Mouse (Mus musculus) G1E (cell line): ENCODE data around the gene Ptpn3. TPM values are rescaled to one million over a fixed set of nuclear protein-coding genes. Genes with fewer than 3 reads are reported as not detected.

Source experiments
- ATAC-seq: 2 replicates; pipeline ENCODE4 v1.8.0; 2016; ENCODE audit warnings: mild to moderate bottlenecking; ENCODE audit not compliant: insufficient number of reproducible peaks, poor library complexity, low FRiP score, severe bottlenecking; ENCODE audit errors: extremely low read depth
- DNase-seq: peaks from one replicate; pipeline ENCODE4 v3.0.0; 2012; ENCODE audit warnings: low spot score
- H3K27me3 ChIP-seq: 2 replicates; pipeline ENCODE4 v1.6.1; 2012; ENCODE audit warnings: mild to moderate bottlenecking, low read length, inconsistent platforms; ENCODE audit not compliant: insufficient read depth
- H3K36me3 ChIP-seq: replicated peaks from 2 replicates; pipeline ENCODE3; 2012; ENCODE audit warnings: mild to moderate bottlenecking, inconsistent platforms
- H3K4me1 ChIP-seq: 2 replicates; pipeline ENCODE4 v1.6.1; 2012; ENCODE audit warnings: low read depth, low read length, inconsistent platforms, mixed read lengths; ENCODE audit not compliant: insufficient read depth
- H3K4me3 ChIP-seq: 2 replicates; pipeline ENCODE4 v1.5.1; 2012; ENCODE audit warnings: low read depth, mild to moderate bottlenecking, inconsistent platforms, low read length, moderate library complexity, mixed read lengths
- H3K9me3 ChIP-seq: replicated peaks from 2 replicates; pipeline ENCODE4 v1.6.1; 2012; ENCODE audit warnings: inconsistent platforms
- CTCF ChIP-seq: IDR thresholded peaks from 2 replicates; pipeline ENCODE4 v1.5.1; 2012; ENCODE audit warnings: low read depth, low read length, inconsistent platforms, mixed read lengths
- GATA1 ChIP-seq: IDR thresholded peaks from 2 replicates; pipeline ENCODE4 v1.6.1; 2012; ENCODE audit warnings: borderline replicate concordance, low read length, inconsistent platforms, mixed read lengths
- GATA2 ChIP-seq: IDR thresholded peaks from 2 replicates; pipeline ENCODE4 v1.6.1; 2012; ENCODE audit warnings: low read depth, low read length, inconsistent platforms, borderline replicate concordance
- POLR2AphosphoS5 ChIP-seq: IDR thresholded peaks from 2 replicates; pipeline ENCODE4 v1.6.1; 2012; ENCODE audit warnings: low read depth, low read length, inconsistent platforms; ENCODE audit not compliant: insufficient replicate concordance
- TAL1 ChIP-seq: conservative IDR thresholded peaks from 2 replicates; pipeline ENCODE4 v1.6.1; 2012; ENCODE audit warnings: low read depth, low read length, inconsistent platforms, mixed read lengths
- polyA plus RNA-seq: library from polyadenylated mRNA; stranded (reverse); fragments of >175 nt; gene quantifications from 2 replicates; pipeline ENCODE4 v1.2.3, GENCODE M21; 2012
- total RNA-seq, 2 experiments: library from RNA; stranded (forward) in 1 of 2; stranded (reverse) in 1 of 2; fragments of 200-1000 nt in 1 of 2; fragments of >200 nt in 1 of 2; fragmentation: Nextera tagmentation in 1 of 2; gene quantifications; 2 replicates each; pipeline ENCODE4 v1.2.3; 2014 to 2017

Gene Ptpn3
- total and polyA plus RNA-seq, 3 experiments = under 0.01 TPM; not detected in 2

DNA sequence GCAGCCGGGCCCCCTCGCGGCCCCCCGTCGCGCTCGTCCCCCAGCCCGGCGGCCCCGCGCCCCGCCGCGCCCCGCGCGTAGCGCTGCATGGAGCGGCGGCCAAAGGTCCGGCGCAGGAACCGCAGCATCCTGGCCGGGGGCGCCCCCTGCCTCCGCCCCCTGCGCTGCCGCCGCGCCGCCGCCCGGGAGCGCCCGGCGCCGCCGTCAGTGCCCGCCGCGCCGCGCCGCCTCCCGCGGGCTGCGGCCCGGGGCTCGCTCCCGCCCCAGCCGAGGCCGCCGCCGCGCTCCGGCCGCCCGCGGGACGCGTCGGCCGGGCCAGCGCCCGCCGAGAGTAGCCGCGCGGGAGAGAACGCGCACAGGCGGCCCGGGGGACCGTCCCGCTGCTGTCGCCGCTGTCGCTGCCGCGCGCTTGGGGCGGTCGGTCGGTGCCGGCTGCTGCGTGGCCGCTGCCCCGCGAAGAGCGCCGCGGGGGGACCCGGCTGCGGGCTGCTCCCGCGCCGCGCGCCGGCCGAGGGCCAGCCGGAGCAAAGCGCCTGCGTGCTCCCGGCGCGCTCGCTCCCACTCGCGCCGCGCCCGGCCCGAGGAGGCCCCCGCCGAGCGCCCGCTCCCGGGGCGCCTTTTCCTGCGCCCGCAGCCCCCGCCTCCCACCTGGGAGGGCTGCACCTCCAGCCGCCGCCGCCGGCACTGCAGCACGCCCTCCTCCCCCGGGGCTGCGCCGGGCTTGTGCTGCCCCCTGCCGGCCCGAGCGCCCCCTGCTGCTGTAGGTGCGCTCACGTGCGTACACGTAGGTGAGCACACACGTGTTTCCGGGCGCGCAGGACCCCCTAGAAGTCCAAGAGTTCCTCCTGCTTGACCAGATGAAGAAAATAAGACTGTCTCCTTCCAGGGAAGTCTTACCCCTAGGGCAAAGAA lies 158.4 kb downstream of the Ptpn3 start, which contains the start of gene Epb41l4b:
Gene Epb41l4b, minus strand, starts transcription at position 412 of the 912 bp plus-strand sequence.
- no peaks in the 10 kb centered on the region for H3K36me3 ChIP-seq
- DNase-seq (no peak), ATAC-seq (no peak)
- H3K9me3 ChIP-seq = peaks cover 76% of the 10 kb centered on the region
- no peaks in the 10 kb centered on the region for H3K4me1 ChIP-seq
- no peak within 1 kb of the TSS for H3K4me3 ChIP-seq
- TF ChIP-seq GATA2 (no peak), TAL1 (no peak), GATA1 (no peak), POLR2AphosphoS5 (no peak), CTCF (no peak)
- no peaks in the 10 kb centered on the region; the same call in 1 of the 2 replicates for H3K27me3 ChIP-seq

DNA sequence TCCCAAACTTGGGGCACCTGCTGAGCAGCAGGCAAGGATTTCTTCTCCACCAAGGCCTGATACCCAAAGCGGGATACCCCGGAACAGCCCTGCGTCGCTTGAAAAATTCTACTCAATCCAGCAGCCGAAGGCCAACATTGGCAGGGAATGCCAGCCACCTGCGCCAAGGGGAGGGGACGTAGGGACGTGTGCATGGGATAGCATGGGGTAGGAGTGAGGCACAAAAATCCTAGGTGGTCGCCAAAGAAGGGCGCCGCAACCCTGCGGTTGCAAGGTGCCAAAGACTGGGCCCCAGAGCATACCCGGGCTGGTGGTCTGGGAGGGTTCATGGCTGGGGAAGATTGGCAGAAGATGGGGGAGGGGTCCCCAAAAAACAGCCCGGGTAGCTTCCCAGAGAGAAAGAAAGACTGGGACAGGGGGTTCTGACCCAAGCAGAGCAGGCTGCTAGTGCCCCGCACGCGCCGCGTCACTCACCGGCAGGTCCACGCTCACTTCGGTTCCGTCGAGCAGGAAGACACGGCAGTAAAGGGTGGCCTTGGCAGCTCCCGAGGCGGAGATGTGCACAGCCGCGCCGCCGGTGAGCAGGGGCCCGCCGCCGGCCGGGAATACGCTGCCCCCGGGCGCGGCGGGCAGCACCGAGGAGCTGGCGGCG lies 159.1 kb downstream of the Ptpn3 start:
- DNase-seq = no peak
- TF ChIP-seq GATA2 (no peak), CTCF (no peak), TAL1 (no peak)
- no peak overlapping the region for H3K4me3 ChIP-seq
- no peaks in the 10 kb centered on the region; the same call in 1 of the 2 replicates for H3K27me3 ChIP-seq
- peaks cover 77% of the 10 kb centered on the region for H3K9me3 ChIP-seq
- ATAC-seq = no peak
- no peaks in the 10 kb centered on the region for H3K4me1 ChIP-seq
- H3K36me3 ChIP-seq = no peaks in the 10 kb centered on the region

DNA sequence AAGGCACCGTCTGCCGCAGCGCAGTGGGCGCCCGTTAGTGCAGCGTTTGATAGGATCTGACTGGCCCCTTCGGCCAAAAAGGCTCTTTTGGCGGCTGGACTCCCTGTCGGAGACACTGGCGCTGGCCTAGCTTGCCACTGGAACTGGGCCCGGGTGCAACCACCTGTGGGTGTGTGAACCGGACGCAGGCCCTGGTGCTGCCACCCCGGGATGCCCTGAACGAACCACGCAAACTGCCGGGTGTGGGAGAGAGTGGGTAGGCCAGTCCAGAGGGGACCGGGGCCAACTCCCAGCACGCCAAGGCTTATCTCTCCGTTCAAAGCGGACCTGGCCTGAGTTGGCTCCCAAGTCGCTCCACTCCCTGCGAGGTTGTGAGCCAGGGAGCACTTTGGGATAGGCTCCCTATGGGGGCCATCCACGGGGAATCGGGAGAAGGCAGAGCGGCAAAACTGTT lies 159.7 kb downstream of the Ptpn3 start:
- Histone ChIP-seq H3K36me3 (no peaks in the 10 kb centered on the region), H3K9me3 (peaks cover 79% of the 10 kb centered on the region), H3K27me3 (no peaks in the 10 kb centered on the region; the same call in 1 of the 2 replicates), H3K4me3 (no peak overlapping the region), H3K4me1 (no peaks in the 10 kb centered on the region)
- ATAC-seq (no peak), DNase-seq (no peak)
- no peak for TF ChIP-seq GATA2
- no peak for TF ChIP-seq POLR2AphosphoS5
- no peak for TF ChIP-seq GATA1

DNA sequence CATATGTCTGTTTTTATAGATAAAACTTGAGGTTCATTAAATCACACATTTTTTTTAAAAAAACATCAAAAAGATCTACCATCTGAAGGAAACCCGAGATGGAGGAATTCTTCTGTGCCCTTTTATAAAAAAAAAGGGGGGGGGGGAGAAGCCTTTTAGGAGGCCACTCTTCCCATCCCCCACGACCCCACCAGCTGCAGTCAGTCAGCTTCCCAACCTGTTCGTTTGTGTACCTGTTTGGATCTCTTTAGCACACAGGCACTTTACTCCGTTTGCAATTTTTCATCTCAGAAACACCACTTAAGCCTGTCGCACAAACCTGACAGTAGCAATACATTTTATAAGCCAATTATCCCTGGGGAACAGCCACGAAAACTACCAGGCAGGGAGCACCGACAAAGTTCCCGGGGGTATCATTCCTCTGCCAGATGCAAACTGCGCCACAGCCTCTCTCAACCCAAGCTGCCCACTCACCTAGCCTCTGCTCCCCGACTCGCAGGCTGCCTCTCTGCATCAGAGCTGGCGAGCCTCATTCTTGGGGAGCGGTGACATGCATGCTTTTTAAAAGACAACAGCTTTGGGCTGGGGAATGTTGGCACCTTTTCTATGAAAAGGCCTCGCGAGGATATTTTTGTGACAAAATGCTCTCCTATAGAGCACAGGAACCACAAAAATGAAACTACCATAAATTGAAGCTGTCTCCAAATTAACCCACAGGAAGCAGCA lies 160.5 kb downstream of the Ptpn3 start:
- Histone ChIP-seq H3K27me3 (no peaks in the 10 kb centered on the region; the same call in 1 of the 2 replicates), H3K4me3 (no peak overlapping the region), H3K4me1 (no peaks in the 10 kb centered on the region), H3K36me3 (no peaks in the 10 kb centered on the region), H3K9me3 (peaks cover 79% of the 10 kb centered on the region)
- no peak for TF ChIP-seq GATA1
- no peak for TF ChIP-seq GATA2
- no peak for TF ChIP-seq CTCF
- no peak for TF ChIP-seq POLR2AphosphoS5
- TF ChIP-seq TAL1 = no peak
- DNase-seq (no peak), ATAC-seq (no peak)

Other genes with a start within 250 kb of the Ptpn3 start
- not detected in 2 replicates for gene Epb41l4b, start 158.4 kb downstream of the Ptpn3 start, total RNA-seq (2014; fragmentation: Nextera tagmentation)
- 0.11 and 0.12 TPM in 2 replicates for gene Epb41l4b, start 158.4 kb downstream of the Ptpn3 start, total RNA-seq (2017)
- gene Epb41l4b, start 158.4 kb downstream of the Ptpn3 start, polyA plus RNA-seq = not detected in 2 replicates
- gene Palm2, start 132.4 kb upstream of the Ptpn3 start, total RNA-seq (2014; fragmentation: Nextera tagmentation) = not detected in 2 replicates
- gene Palm2, start 132.4 kb upstream of the Ptpn3 start, total RNA-seq (2017) = 0.05 and 0.06 TPM in 2 replicates
- not detected in 2 replicates for gene Palm2, start 132.4 kb upstream of the Ptpn3 start, polyA plus RNA-seq